Mouse (Mus musculus) ES-Bruce4 (cell line): ENCODE results near the gene Amn.

ENCODE experiments used
- CTCF ChIP-seq: IDR thresholded peaks from one replicate; pipeline ENCODE4 v1.8.1; 2011; ENCODE audit warnings: low read depth, low read length
- EP300 ChIP-seq: IDR thresholded peaks from 2 replicates; pipeline ENCODE4 v1.6.1; 2011; ENCODE audit warnings: low read depth, low read length; ENCODE audit not compliant: insufficient read depth
- POLR2A ChIP-seq: IDR thresholded peaks from one replicate; pipeline ENCODE4 v1.8.1; 2011; ENCODE audit warnings: low read length; ENCODE audit not compliant: insufficient read depth

GRCm38 (mm10) chr12:111303702-111304337, 32.9 kb downstream of the Amn start:
- TF ChIP-seq CTCF, result no peak
- no peak for TF ChIP-seq POLR2A
- no peak for TF ChIP-seq EP300
